Mouse (Mus musculus) embryonic facial prominence, embryonic 10.5 days (tissue): ENCODE results near the gene Hectd4. TPM values are rescaled to one million over a fixed set of nuclear protein-coding genes. Genes with fewer than 3 reads are reported as not detected.
A peak's percentile ranks its signal among the peaks of the same experiment; 100 is the strongest.

ENCODE experiments used
- DNase-seq: peaks from one replicate; pipeline ENCODE4 v3.0.0-alpha.2; 2017; ENCODE audit warnings: low spot score
- H3K27ac ChIP-seq: fragments of 300-500 bp; sonication (generic); replicated peaks from 2 replicates; pipeline ENCODE4 v1.5.1; 2016; ENCODE audit warnings: mild to moderate bottlenecking
- H3K27me3 ChIP-seq: fragments of 300-500 bp; sonication (generic); replicated peaks from 2 replicates; pipeline ENCODE4 v1.6.1; 2016; ENCODE audit warnings: low read depth, mild to moderate bottlenecking; ENCODE audit not compliant: poor library complexity, severe bottlenecking
- H3K36me3 ChIP-seq: fragments of 300-500 bp; sonication (generic); replicated peaks from 2 replicates; pipeline ENCODE4 v1.6.1; 2016; ENCODE audit warnings: mild to moderate bottlenecking, moderate library complexity
- H3K4me1 ChIP-seq: fragments of 300-500 bp; sonication (generic); 2 replicates; pipeline ENCODE4 v1.6.1; 2016
- H3K4me3 ChIP-seq: fragments of 300-500 bp; sonication (generic); 2 replicates; pipeline ENCODE4 v1.5.1; 2016; ENCODE audit warnings: mild to moderate bottlenecking, moderate library complexity
- H3K9me3 ChIP-seq: fragments of 300-500 bp; sonication (generic); 2 replicates; pipeline ENCODE4 v1.6.1; 2016; ENCODE audit warnings: mild to moderate bottlenecking
- WGBS: fragments of 180-500 bp; shearing (Covaris S2); methylation state at CpG from one replicate; pipeline ENCODE4 v1.1.7; 2016; 5-methylcytosine and 5-hydroxymethylcytosine counted together
- polyA plus RNA-seq: library from polyadenylated mRNA; unstranded; fragments of >200 nt; fragmentation: Nextera tagmentation; extraction: Ambion mirVana; gene quantifications from 2 replicates; pipeline ENCODE4 v1.2.1, GENCODE M21; 2016

Gene Hectd4
- 4.4 and 5.0 TPM in 2 replicates for polyA plus RNA-seq

- H3K4me1 ChIP-seq, result peaks cover 14% of the 10 kb centered on the region
- H3K27me3 ChIP-seq, result no peaks in the 10 kb centered on the region
- peak within 1 kb of the TSS; percentile 91 for H3K27ac ChIP-seq
- H3K36me3 ChIP-seq, result no peaks in the 10 kb centered on the region
- peak within 1 kb of the TSS; percentile 95 for H3K4me3 ChIP-seq
- peak; percentile 98 for DNase-seq
- under 1% methylated on average over 90 of the region's 90 CpGs for WGBS
- no peaks in the 10 kb centered on the region for H3K9me3 ChIP-seq
These were observed at the start of gene Hectd4 for GRCm38 (mm10) chr5:121219980-121220731. TSS of gene Hectd4 (plus strand) at chr5:121220219.

DNA sequence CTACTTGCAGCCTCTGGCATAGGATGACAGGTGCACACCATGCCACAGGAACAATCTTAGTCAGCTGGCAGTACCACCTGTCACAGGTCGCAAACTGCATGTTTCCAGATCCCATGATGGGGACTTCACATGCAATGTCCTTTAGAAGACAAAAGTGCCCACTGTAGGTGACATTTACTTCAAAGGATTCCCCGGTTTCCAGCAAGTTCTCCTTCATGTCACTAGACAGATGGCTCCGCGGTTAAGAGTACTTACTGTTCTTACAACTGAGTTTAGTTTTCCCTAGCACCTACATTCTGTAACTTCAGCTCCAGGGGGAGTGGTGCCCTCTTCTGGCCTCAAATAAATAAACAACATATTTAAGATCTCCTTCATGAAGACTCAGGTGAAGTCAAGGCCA lies 47.2 kb upstream of the Hectd4 start:
- Histone ChIP-seq H3K27me3 (no peaks in the 10 kb centered on the region), H3K27ac (no peak overlapping the region), H3K4me3 (no peak overlapping the region), H3K9me3 (no peaks in the 10 kb centered on the region), H3K36me3 (peaks cover 70% of the 10 kb centered on the region), H3K4me1 (no peaks in the 10 kb centered on the region)
- DNase-seq, result no peak
- 91% methylated on average over 4 of the region's 4 CpGs for WGBS

GRCm38 (mm10) chr5:121179077-121179857 lies 40.8 kb upstream of the Hectd4 start:
- WGBS, result 89% methylated on average over 9 of the region's 9 CpGs
- H3K4me3 ChIP-seq, result no peak overlapping the region
- no peaks in the 10 kb centered on the region for H3K27me3 ChIP-seq
- no peak overlapping the region for H3K27ac ChIP-seq
- H3K4me1 ChIP-seq, result peaks cover 18% of the 10 kb centered on the region
- H3K36me3 ChIP-seq, result peaks cover 21% of the 10 kb centered on the region
- H3K9me3 ChIP-seq, result no peaks in the 10 kb centered on the region
- DNase-seq, result no peak

GRCm38 (mm10) chr5:121183269-121183668 lies 36.8 kb upstream of the Hectd4 start:
- no peaks in the 10 kb centered on the region for H3K9me3 ChIP-seq
- H3K27ac ChIP-seq, result no peak overlapping the region
- H3K36me3 ChIP-seq, result 0 out of 2 replicates have a peak, but pooled peaks cover 2% of the 10 kb centered on the region
- peaks cover 57% of the 10 kb centered on the region for H3K4me1 ChIP-seq
- WGBS, result 86% methylated on average over 9 of the region's 9 CpGs
- no peak for DNase-seq
- no peak overlapping the region for H3K4me3 ChIP-seq
- H3K27me3 ChIP-seq, result no peaks in the 10 kb centered on the region

DNA sequence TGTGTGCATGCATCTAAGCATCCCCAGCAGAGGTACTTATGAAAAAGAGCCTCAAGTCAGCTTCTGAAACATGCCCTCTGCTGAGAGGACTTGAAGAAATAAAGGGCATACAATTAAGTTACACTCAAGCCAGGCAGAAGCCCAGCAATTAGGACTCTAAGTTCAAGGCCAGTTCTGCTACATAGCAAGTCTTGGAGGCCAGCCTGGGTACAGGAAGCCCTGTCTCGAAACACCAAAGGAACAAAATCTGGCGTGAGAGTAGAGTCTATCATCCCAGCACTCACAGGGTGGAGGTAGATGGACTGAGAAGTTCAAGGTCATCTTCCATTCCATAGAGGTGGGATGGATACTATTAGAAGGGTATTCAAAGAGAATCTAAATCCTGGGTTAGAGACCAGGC lies 35.6 kb upstream of the Hectd4 start:
- DNase-seq, result no peak
- H3K4me1 ChIP-seq, result peaks cover 64% of the 10 kb centered on the region
- H3K27ac ChIP-seq, result no peak overlapping the region
- no peak overlapping the region for H3K4me3 ChIP-seq
- peaks cover 7% of the 10 kb centered on the region; the same call in 1 of the 2 replicates for H3K36me3 ChIP-seq
- H3K9me3 ChIP-seq, result no peaks in the 10 kb centered on the region
- H3K27me3 ChIP-seq, result no peaks in the 10 kb centered on the region
- WGBS, result 82% methylated on average over 2 of the region's 2 CpGs

DNA sequence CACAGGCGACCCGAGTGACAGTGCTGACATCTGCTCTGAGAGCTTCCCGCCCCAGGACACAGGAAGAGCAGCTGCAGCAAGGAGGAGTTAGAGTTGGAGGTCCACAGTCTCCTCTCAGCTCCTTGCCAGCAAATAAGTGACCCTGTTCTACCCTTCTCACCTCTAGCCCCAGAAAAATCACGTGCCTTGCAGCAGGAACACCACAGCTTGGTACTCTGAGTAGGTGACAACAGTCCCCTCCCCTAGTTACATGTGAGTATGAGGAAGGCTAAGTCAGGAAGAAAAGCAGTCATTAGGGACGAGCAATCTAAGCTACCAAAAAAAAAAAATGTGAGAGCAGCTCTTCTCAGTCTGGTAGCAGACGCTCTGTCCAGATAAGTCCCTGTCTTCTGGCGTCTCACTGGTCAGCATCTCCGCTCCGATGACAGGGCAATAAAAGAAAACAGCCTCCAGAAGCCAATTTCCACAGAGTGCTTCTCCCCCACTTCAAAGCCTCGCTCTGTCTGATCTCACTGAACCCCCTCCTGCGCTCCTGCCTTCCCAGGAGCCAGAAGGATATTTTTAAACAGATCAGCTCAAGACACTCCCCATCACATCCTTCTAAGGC lies 35.0 kb upstream of the Hectd4 start:
- H3K27me3 ChIP-seq, result no peaks in the 10 kb centered on the region
- H3K27ac ChIP-seq, result no peak overlapping the region

DNA sequence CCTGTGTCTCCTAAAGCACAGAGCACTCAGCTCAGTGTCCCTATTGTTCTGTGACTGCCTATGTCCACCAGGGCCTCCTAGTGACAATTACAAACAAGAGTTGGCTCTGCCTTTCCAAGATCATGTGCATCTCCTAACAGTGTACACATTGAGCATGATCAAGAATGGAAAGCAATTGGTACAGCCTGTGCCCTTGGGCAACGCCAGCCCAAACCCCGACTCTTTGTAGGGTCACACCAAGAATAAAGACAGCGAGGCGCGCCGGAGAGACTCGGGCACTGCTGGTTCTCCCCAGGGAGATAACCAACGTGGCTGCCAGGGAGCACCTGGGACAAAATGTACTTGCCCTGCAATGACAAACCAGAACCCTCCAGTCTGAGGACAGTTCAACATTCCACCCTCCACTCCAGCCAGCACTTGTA lies 32.4 kb upstream of the Hectd4 start:
- no peak overlapping the region for H3K27ac ChIP-seq
- H3K4me1 ChIP-seq, result peaks cover 65% of the 10 kb centered on the region
- H3K36me3 ChIP-seq, result peaks cover 4% of the 10 kb centered on the region; the same call in 1 of the 2 replicates
- no peak for DNase-seq
- 93% methylated on average over 8 of the region's 8 CpGs for WGBS
- no peak overlapping the region for H3K4me3 ChIP-seq
- no peaks in the 10 kb centered on the region for H3K9me3 ChIP-seq
- no peaks in the 10 kb centered on the region for H3K27me3 ChIP-seq

More for the DNA sequence above, 35.0 kb upstream of the Hectd4 start:
- peaks cover 64% of the 10 kb centered on the region for H3K4me1 ChIP-seq
- 67% methylated on average over 11 of the region's 11 CpGs for whole genome bisulfite sequencing
- H3K36me3 ChIP-seq, result peaks cover 7% of the 10 kb centered on the region; the same call in 1 of the 2 replicates
- DNase-seq, result no peak
- no peak overlapping the region for H3K4me3 ChIP-seq
- H3K9me3 ChIP-seq, result no peaks in the 10 kb centered on the region

DNA sequence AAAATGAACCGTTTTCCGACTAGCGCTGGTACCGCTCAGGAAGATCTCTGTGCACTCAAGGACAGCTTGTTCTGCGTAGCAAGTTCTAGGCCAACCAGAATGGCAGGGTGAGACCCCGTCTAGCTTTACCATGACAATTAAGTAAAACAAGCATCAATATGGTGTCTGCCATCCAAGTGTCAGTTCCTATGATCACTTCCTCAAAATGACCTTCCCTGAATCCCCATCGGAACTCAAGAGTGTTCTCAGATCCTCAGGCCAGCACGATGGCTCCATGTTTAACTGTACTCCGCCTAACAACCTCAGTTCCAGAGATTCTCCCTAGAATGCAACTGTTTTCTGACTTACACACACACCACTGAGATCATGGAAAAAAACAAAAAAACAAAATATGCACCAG lies 31.8 kb upstream of the Hectd4 start:
- no peaks in the 10 kb centered on the region for H3K27me3 ChIP-seq
- no peak overlapping the region for H3K27ac ChIP-seq
- WGBS, result 93% methylated on average over 9 of the region's 9 CpGs
- H3K4me1 ChIP-seq, result peaks cover 65% of the 10 kb centered on the region
- H3K4me3 ChIP-seq, result no peak overlapping the region
- no peak for DNase-seq
- H3K36me3 ChIP-seq, result peaks cover 4% of the 10 kb centered on the region; the same call in 1 of the 2 replicates
- H3K9me3 ChIP-seq, result no peaks in the 10 kb centered on the region

- 85% methylated on average over 9 of the region's 9 CpGs for WGBS
- no peak overlapping the region for H3K27ac ChIP-seq
- H3K4me1 ChIP-seq, result peaks cover 56% of the 10 kb centered on the region
- no peaks in the 10 kb centered on the region for H3K27me3 ChIP-seq
- no peaks in the 10 kb centered on the region for H3K9me3 ChIP-seq
- H3K36me3 ChIP-seq, result peaks cover 4% of the 10 kb centered on the region; the same call in 1 of the 2 replicates
- DNase-seq, result no peak
- H3K4me3 ChIP-seq, result 0 out of 2 replicates have a peak overlapping the region, but pooled peaks have one; percentile 26
These were observed 30.8 kb upstream of the Hectd4 start for GRCm38 (mm10) chr5:121189182-121189581.

GRCm38 (mm10) chr5:121190210-121190835 lies 29.7 kb upstream of the Hectd4 start:
- Histone ChIP-seq H3K9me3 (no peaks in the 10 kb centered on the region), H3K36me3 (peaks cover 4% of the 10 kb centered on the region; the same call in 1 of the 2 replicates), H3K4me3 (peak overlapping the region; percentile 97), H3K4me1 (peaks cover 45% of the 10 kb centered on the region), H3K27me3 (no peaks in the 10 kb centered on the region), H3K27ac (peak overlapping the region; percentile 96)
- 32% methylated on average over 21 of the region's 21 CpGs for WGBS
- no peak for DNase-seq

DNA sequence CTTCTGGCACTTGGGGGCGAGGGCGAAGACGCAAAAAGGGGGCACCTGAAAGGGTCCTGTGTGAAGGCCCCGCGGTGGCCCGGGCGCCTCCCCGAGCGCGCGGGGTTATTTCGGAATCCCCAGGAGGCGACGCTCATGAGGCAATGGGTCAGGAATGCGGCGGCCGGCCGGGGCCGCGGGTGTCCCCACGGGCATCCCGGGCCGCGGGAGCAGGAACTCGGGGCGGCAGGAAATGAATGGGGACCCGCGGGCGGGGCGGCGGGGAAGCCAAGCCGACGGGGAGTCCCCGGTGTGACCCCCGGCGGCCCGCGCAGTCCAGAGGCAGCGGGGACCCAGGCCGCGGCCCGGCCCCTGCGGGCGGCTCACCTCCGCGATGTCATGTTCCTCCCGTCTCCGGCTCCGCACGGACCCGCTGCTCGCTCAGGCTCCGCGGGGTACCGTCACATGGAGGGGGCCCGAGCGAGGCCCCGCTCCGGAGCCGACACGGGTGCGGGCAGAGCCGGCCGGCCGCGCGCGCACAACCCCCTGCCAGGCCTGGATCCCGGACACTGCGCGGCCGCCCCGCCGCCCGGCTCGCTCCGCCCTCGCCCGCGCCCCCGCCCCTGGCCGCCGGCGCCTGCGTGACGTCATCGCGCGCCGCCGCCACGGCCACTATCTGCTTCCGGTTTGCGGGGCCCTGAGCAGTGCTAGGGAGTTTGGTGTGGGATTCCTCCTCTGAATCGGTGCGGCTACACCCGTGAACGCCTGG lies 29.0 kb upstream of the Hectd4 start, which contains the start of gene Ptpn11:
Gene Ptpn11 (minus strand): TSS at position 562 of the 748 bp plus-strand sequence.
- Histone ChIP-seq H3K4me1 (peaks cover 38% of the 10 kb centered on the region), H3K36me3 (peaks cover 4% of the 10 kb centered on the region; the same call in 1 of the 2 replicates), H3K27me3 (no peaks in the 10 kb centered on the region), H3K4me3 (peak within 1 kb of the TSS; percentile 97), H3K27ac (peak within 1 kb of the TSS; percentile 96), H3K9me3 (no peaks in the 10 kb centered on the region)
- WGBS, result under 1% methylated on average over 98 of the region's 98 CpGs
- DNase-seq, result peak; percentile 92
